ENCODE assay signal across 12 mouse cellular contexts in genomic region chr11:97457120-97457519, GRCm38 (mm10).
"Had no signal": no experiment of that assay in that cellular context is flagged by ENCODE, and none has a peak within 500 bp of the region (broad histone marks: within the 10 kb centered on the region; RNA-seq: fewer than 3 reads in every experiment).

No protein-coding gene starts in this region.

- DNase-seq: lung, adult 18-20 months; lung, embryonic 14.5 days; lung, postnatal 10 days; lung, postnatal 4 days; right cerebral cortex, postnatal 25 days; right cerebral cortex, postnatal 4 days; spleen, adult 18-20 months; thymus, adult 18-20 months; thymus, postnatal 14 days; thymus, postnatal 36 days had no signal

- ATAC-seq: midbrain, embryonic 13.5 days; midbrain, embryonic 15.5 days had no signal
